10 mouse cellular contexts compared by ENCODE assay signal in the genomic region with DNA sequence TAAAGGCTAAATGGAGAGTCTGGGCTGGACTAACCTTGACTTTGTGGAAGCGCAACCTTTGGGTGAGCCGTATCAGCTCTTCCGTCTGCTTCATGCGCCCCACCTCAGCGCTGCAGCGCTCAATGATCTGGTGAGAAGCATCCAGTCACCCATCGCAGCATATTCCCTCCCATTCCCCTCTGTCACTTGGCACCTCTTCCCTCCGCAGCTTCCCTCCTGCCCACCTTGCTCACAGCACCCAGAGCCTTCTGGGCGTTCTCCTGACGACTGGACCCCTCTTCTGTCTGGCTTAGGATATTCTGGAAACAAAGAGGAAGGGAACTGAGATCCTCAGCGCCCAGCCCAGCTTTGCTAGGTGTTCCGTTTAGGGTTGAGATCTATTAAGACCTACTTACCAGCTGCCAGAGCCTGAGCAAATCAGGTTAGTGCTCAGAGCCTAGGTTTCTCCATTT. TPM values are rescaled to one million over a fixed set of nuclear protein-coding genes. Genes with fewer than 3 reads are reported as not detected.
DNase-seq lines count a peak whose midpoint lies in the region; ATAC-seq and TF ChIP-seq lines count a peak whose summit lies in the region.
"Had no signal": no experiment of that assay in that cellular context is flagged by ENCODE, and none has a peak within 500 bp of the region (broad histone marks: within the 10 kb centered on the region; RNA-seq: fewer than 3 reads in every experiment).

No protein-coding gene starts in this region.

- 22% methylated on average over 12 of the region's 12 CpGs for WGBS in heart, embryonic 13.5 days
- 13% methylated on average over 12 of the region's 12 CpGs for WGBS in hindbrain, embryonic 13.5 days
- 7% methylated on average over 12 of the region's 12 CpGs for WGBS in olfactory bulb, adult 2 months

- H3K4me2 ChIP-seq in heart, embryonic 13.5 days, result peak overlapping the region; percentile 66
- H3K4me2 ChIP-seq in hindbrain, embryonic 13.5 days, result peak overlapping the region; percentile 54

- H3K27me3 ChIP-seq in heart, embryonic 13.5 days (replicated peaks), result peaks cover 24% of the 10 kb centered on the region
- H3K27me3 ChIP-seq in hindbrain, embryonic 13.5 days, result peaks cover 33% of the 10 kb centered on the region

- H3K27ac ChIP-seq in heart, embryonic 13.5 days (replicated peaks), result no peak overlapping the region
- H3K27ac ChIP-seq in hindbrain, embryonic 13.5 days, result peak overlapping the region; percentile 89
- H3K27ac ChIP-seq in olfactory bulb, adult 2 months (ENCODE audit: insufficient read depth, low read depth, low read length), result no peak overlapping the region

- H3K4me1 ChIP-seq in heart, embryonic 13.5 days, result peaks cover 13% of the 10 kb centered on the region
- peaks cover 10% of the 10 kb centered on the region for H3K4me1 ChIP-seq in hindbrain, embryonic 13.5 days (replicated peaks)
- peaks cover 9% of the 10 kb centered on the region for H3K4me1 ChIP-seq in olfactory bulb, adult 2 months (ENCODE audit: control insufficient read depth, insufficient read depth, low read length)

- H3K9ac ChIP-seq in heart, embryonic 13.5 days, result peak overlapping the region; percentile 65
- peak overlapping the region; percentile 71 for H3K9ac ChIP-seq in hindbrain, embryonic 13.5 days
- H3K9ac ChIP-seq: lung, embryonic 14.5 days had no signal

- TF ChIP-seq CTCF in olfactory bulb, adult 2 months (IDR thresholded peaks at IDR 0.05; ENCODE audit: insufficient read depth, low read depth, low read length), result no peak

- DNase-seq in heart, postnatal 4 days, result no peak
- peak; percentile 66 for DNase-seq in cerebellum, adult 8-10 months
- no peak for DNase-seq in B cell, adult 2 months
- DNase-seq in natural killer cell, adult 2 months (ENCODE audit: low spot score in 2 of 2), result no peak
- no peak for DNase-seq in kidney, postnatal 36 days
- DNase-seq: lung, embryonic 14.5 days had no signal

- ATAC-seq in heart, embryonic 13.5 days (ENCODE audit: extremely low read depth, insufficient number of reproducible peaks, low FRiP score, low TSS enrichment), result no peak
- peak; percentile 88 for ATAC-seq in hindbrain, embryonic 13.5 days (ENCODE audit: low FRiP score)
- ATAC-seq: CD4-positive, CD25-positive, alpha-beta regulatory T cell, adult 4 months had no signal

- TF ChIP-seq POLR2A in olfactory bulb, adult 2 months (IDR thresholded peaks at IDR 0.05; ENCODE audit: insufficient read depth, low read depth, low read length), result no peak

- peak overlapping the region; percentile 39 for H3K4me3 ChIP-seq in heart, embryonic 13.5 days
- peak overlapping the region; percentile 46 for H3K4me3 ChIP-seq in hindbrain, embryonic 13.5 days
- peak overlapping the region; percentile 6 for H3K4me3 ChIP-seq in olfactory bulb, adult 2 months (ENCODE audit: insufficient read depth, low read depth, low read length)

- no peaks in the 10 kb centered on the region for H3K9me3 ChIP-seq in heart, embryonic 13.5 days
- no peaks in the 10 kb centered on the region for H3K9me3 ChIP-seq in hindbrain, embryonic 13.5 days

- peaks cover 9% of the 10 kb centered on the region; the same call in 1 of the 2 replicates for H3K36me3 ChIP-seq in heart, embryonic 13.5 days
- peaks cover 9% of the 10 kb centered on the region; the same call in 1 of the 2 replicates for H3K36me3 ChIP-seq in hindbrain, embryonic 13.5 days

RNA-seq across cellular contexts. Expression of a gene that starts 9.7 kb away (rescaled TPM):
- 11.2 and 11.5 TPM in 2 replicates for polyA plus RNA-seq in heart, embryonic 13.5 days (2015; fragmentation: Nextera tagmentation; extraction: Ambion mirVana)
- total RNA-seq in heart, postnatal 4 days (2021), result 10 to 100 TPM; 32.1 to 36.8 TPM
- polyA plus RNA-seq in hindbrain, embryonic 13.5 days (2015; fragmentation: Nextera tagmentation; extraction: Ambion mirVana), result 14.3 and 16.2 TPM in 2 replicates
- polyA plus RNA-seq in olfactory bulb, adult 2 months (2012; ENCODE audit: insufficient read depth, insufficient read length, low replicate concordance, missing spikeins), result not detected in 2 replicates

RNA-seq across cellular contexts. Expression of a gene that starts 20.4 kb away (rescaled TPM):
- 1.4 and 2.1 TPM in 2 replicates for polyA plus RNA-seq in heart, embryonic 13.5 days (2015; fragmentation: Nextera tagmentation; extraction: Ambion mirVana)
- total RNA-seq in heart, postnatal 4 days (2021), result 1 to 10 TPM in 1 of 2 experiments, under 1 TPM in 1; 0.91 to 1.4 TPM
- polyA plus RNA-seq in hindbrain, embryonic 13.5 days (2015; fragmentation: Nextera tagmentation; extraction: Ambion mirVana), result 1.5 TPM in 2 replicates
- polyA plus RNA-seq in olfactory bulb, adult 2 months (2012; ENCODE audit: insufficient read depth, insufficient read length, low replicate concordance, missing spikeins), result not detected in 2 replicates

RNA-seq across cellular contexts. Expression of a gene that starts 20.7 kb away (rescaled TPM):
- polyA plus RNA-seq in heart, embryonic 13.5 days (2015; fragmentation: Nextera tagmentation; extraction: Ambion mirVana), result not detected in 2 replicates
- total RNA-seq in heart, postnatal 4 days (2021), result not detected
- polyA plus RNA-seq in hindbrain, embryonic 13.5 days (2015; fragmentation: Nextera tagmentation; extraction: Ambion mirVana), result 0.60 and 0.84 TPM in 2 replicates
- not detected in 2 replicates for polyA plus RNA-seq in olfactory bulb, adult 2 months (2012; ENCODE audit: insufficient read depth, insufficient read length, low replicate concordance, missing spikeins)
- polyA plus RNA-seq: CD4-positive, CD25-positive, alpha-beta regulatory T cell, adult 4 months; lung, embryonic 14.5 days had no signal

RNA-seq across cellular contexts. Expression of a gene that starts 27.4 kb away (rescaled TPM):
- polyA plus RNA-seq in heart, embryonic 13.5 days (2015; fragmentation: Nextera tagmentation; extraction: Ambion mirVana), result 67.9 and 75.5 TPM in 2 replicates
- 10 to 100 TPM; 41.0 to 44.7 TPM for total RNA-seq in heart, postnatal 4 days (2021)
- 24.7 and 26.7 TPM in 2 replicates for polyA plus RNA-seq in hindbrain, embryonic 13.5 days (2015; fragmentation: Nextera tagmentation; extraction: Ambion mirVana)
- polyA plus RNA-seq in olfactory bulb, adult 2 months (2012; ENCODE audit: insufficient read depth, insufficient read length, low replicate concordance, missing spikeins), result not detected in 2 replicates

RNA-seq across cellular contexts. Expression of a gene that starts 46.2 kb away (rescaled TPM):
- polyA plus RNA-seq in heart, embryonic 13.5 days (2015; fragmentation: Nextera tagmentation; extraction: Ambion mirVana), result 640 and 686 TPM in 2 replicates
- 100 to 1,000 TPM; 896 to 908 TPM for total RNA-seq in heart, postnatal 4 days (2021)
- 684 and 691 TPM in 2 replicates for polyA plus RNA-seq in hindbrain, embryonic 13.5 days (2015; fragmentation: Nextera tagmentation; extraction: Ambion mirVana)
- 1,027 and 1,979 TPM in 2 replicates for polyA plus RNA-seq in olfactory bulb, adult 2 months (2012; ENCODE audit: insufficient read depth, insufficient read length, low replicate concordance, missing spikeins)

Comparison
In these comparisons a context has a peak if more than half of its experiments do, and no peak if none do; other contexts are left out.
1. RNA of a gene that starts 9.7 kb away (polyA plus RNA-seq): 14.3 to 16.2 TPM in hindbrain, embryonic 13.5 days and 11.2 to 11.5 TPM in heart, embryonic 13.5 days; not detected in olfactory bulb, adult 2 months; every median in the first group is over 10 times any median in the second.
2. Peak in every context shown above with its lines, with median percentiles within 50 percentile points of each other: H3K4me3 ChIP-seq.